Mouse (Mus musculus): ENCODE data around the gene Dtx1.

Dtx1 gene

GRCm38 (mm10) chr5:120711827-120712226, at the start of gene Dtx1:
Gene Dtx1, minus strand, starts transcription at chr5:120711927.
- in situ Hi-C loops (cut with MboI; ENCODE audit: unreplicated experiment in 2 of 2): loop anchor here (5.0 kb wide), 2 partner anchors 35 to 95 kb away; no protein-coding TSS in a partner anchor

- in situ Hi-C loops (cut with MboI; ENCODE audit: unreplicated experiment in 2 of 2): no loop called here
Observed at GRCm38 (mm10) chr5:120754215-120754614, 42.5 kb upstream of the Dtx1 start.

- in situ Hi-C loops (cut with MboI; ENCODE audit: unreplicated experiment in 2 of 2): no loop called here
Observed at GRCm38 (mm10) chr5:120752786-120753185, 41.1 kb upstream of the Dtx1 start.

GRCm38 (mm10) chr5:120751206-120751605, 39.5 kb upstream of the Dtx1 start:
- in situ Hi-C loops (cut with MboI; ENCODE audit: unreplicated experiment in 2 of 2): no loop called here

- in situ Hi-C loops (cut with MboI; ENCODE audit: unreplicated experiment in 2 of 2): loop anchor here (5.0 to 25.0 kb wide), 3 partner anchors 132 to 262 kb away; partner anchors contain the start of genes Ddx54 (in 1 of the 2), Rita1 (in 1 of the 2) and Sds (in 1 of the 2)
Observed at GRCm38 (mm10) chr5:120749688-120750087, 38.0 kb upstream of the Dtx1 start, which contains the start of gene Oas2. Gene Oas2, minus strand, starts transcription at chr5:120749853.

- in situ Hi-C loops (cut with MboI; ENCODE audit: unreplicated experiment in 2 of 2): loop anchor here (5.0 to 25.0 kb wide), 3 partner anchors 129 to 259 kb away; partner anchors contain the start of genes Ddx54 (in 1 of the 2), Rita1 (in 1 of the 2) and Sds (in 1 of the 2)
Observed at GRCm38 (mm10) chr5:120746451-120746850, 34.7 kb upstream of the Dtx1 start.

GRCm38 (mm10) chr5:120742125-120742524, 30.4 kb upstream of the Dtx1 start:
- in situ Hi-C loops (cut with MboI; ENCODE audit: unreplicated experiment in 2 of 2): loop anchor here in 1 of 2 experiments (10.0 to 25.0 kb wide), 2 partner anchors 127 to 255 kb away; partner anchors contain the start of genes Ddx54, Rita1 and Sds

- in situ Hi-C loops (cut with MboI; ENCODE audit: unreplicated experiment in 2 of 2): loop anchor here in 1 of 2 experiments (25.0 kb wide), 1 partner anchor 247 kb away; the partner anchor contains the start of gene Sds
Observed at GRCm38 (mm10) chr5:120734380-120734990, 22.8 kb upstream of the Dtx1 start.

- in situ Hi-C loops (cut with MboI; ENCODE audit: unreplicated experiment in 2 of 2): loop anchor here in 1 of 2 experiments (25.0 kb wide), 1 partner anchor 246 kb away; the partner anchor contains the start of gene Sds
Observed at GRCm38 (mm10) chr5:120733696-120734095, 22.0 kb upstream of the Dtx1 start.

- in situ Hi-C loops (cut with MboI; ENCODE audit: unreplicated experiment in 2 of 2): loop anchor here in 1 of 2 experiments (25.0 kb wide), 1 partner anchor 245 kb away; the partner anchor contains the start of gene Sds
Observed at GRCm38 (mm10) chr5:120732740-120733139, 21.0 kb upstream of the Dtx1 start.

GRCm38 (mm10) chr5:120729319-120729718, 17.6 kb upstream of the Dtx1 start:
- in situ Hi-C loops (cut with MboI; ENCODE audit: unreplicated experiment in 2 of 2): loop anchor here in 1 of 2 experiments (25.0 kb wide), 1 partner anchor 242 kb away; the partner anchor contains the start of gene Sds

- in situ Hi-C loops (cut with MboI; ENCODE audit: unreplicated experiment in 2 of 2): loop anchor here in 1 of 2 experiments (25.0 kb wide), 1 partner anchor 239 kb away; the partner anchor contains the start of gene Sds
Observed at GRCm38 (mm10) chr5:120725811-120726455, 14.2 kb upstream of the Dtx1 start.

GRCm38 (mm10) chr5:120721005-120721404, 9.3 kb upstream of the Dtx1 start:
- in situ Hi-C loops (cut with MboI; ENCODE audit: unreplicated experiment in 2 of 2): no loop called here

GRCm38 (mm10) chr5:120718600-120719378, 7.1 kb upstream of the Dtx1 start:
- in situ Hi-C loops (cut with MboI; ENCODE audit: unreplicated experiment in 2 of 2): no loop called here

GRCm38 (mm10) chr5:120717136-120717535, 5.4 kb upstream of the Dtx1 start:
- in situ Hi-C loops (cut with MboI; ENCODE audit: unreplicated experiment in 2 of 2): no loop called here

GRCm38 (mm10) chr5:120714314-120714713, 2.6 kb upstream of the Dtx1 start:
- in situ Hi-C loops (cut with MboI; ENCODE audit: unreplicated experiment in 2 of 2): loop anchor here (5.0 kb wide), 2 partner anchors 37 to 97 kb away; no protein-coding TSS in a partner anchor

- in situ Hi-C loops (cut with MboI; ENCODE audit: unreplicated experiment in 2 of 2): loop anchor here (5.0 kb wide), 2 partner anchors 35 to 95 kb away; no protein-coding TSS in a partner anchor
Observed at GRCm38 (mm10) chr5:120712721-120713120, 994 bp upstream of the Dtx1 start.

GRCm38 (mm10) chr5:120711416-120711815, 311 bp downstream of the Dtx1 start:
- in situ Hi-C loops (cut with MboI; ENCODE audit: unreplicated experiment in 2 of 2): loop anchor here (5.0 kb wide), 2 partner anchors 34 to 94 kb away; no protein-coding TSS in a partner anchor

- in situ Hi-C loops (cut with MboI; ENCODE audit: unreplicated experiment in 2 of 2): loop anchor here (5.0 kb wide), 2 partner anchors 34 to 94 kb away; no protein-coding TSS in a partner anchor
Observed at GRCm38 (mm10) chr5:120710826-120711248, 890 bp downstream of the Dtx1 start.
